ENCODE assay signal across 28 mouse cellular contexts in genomic region chr4:59123557-59123956, GRCm38 (mm10). TPM values are rescaled to one million over a fixed set of nuclear protein-coding genes. Genes with fewer than 3 reads are reported as not detected.
DNase-seq lines count a peak whose midpoint lies in the region; ATAC-seq and TF ChIP-seq lines count a peak whose summit lies in the region.
"Had no signal": no experiment of that assay in that cellular context is flagged by ENCODE, and none has a peak within 500 bp of the region (broad histone marks: within the 10 kb centered on the region; RNA-seq: fewer than 3 reads in every experiment).

No protein-coding gene starts in this region.

- peak; percentile 5 for DNase-seq in CD4-positive, CD25-positive, alpha-beta regulatory T cell, adult 2 months (ENCODE audit: low read depth, low spot score)
- no peak for DNase-seq in kidney, postnatal 0 days (ENCODE audit: low spot score)
- peak; percentile 21 for DNase-seq in 3T3-L1 (ENCODE audit: low read depth, low spot score)
- DNase-seq in brain, adult 2 months (ENCODE audit: low read depth, low spot score) = peak; percentile 2
- no peak for DNase-seq in retina, postnatal 1 day
- DNase-seq: adrenal gland, postnatal 36 days; cerebellum, adult 11-12 months; cerebellum, postnatal 10 days; gastrocnemius, postnatal 25 days; lung, embryonic 14.5 days; lung, postnatal 4 days; midbrain, embryonic 14.5 days; thymus, postnatal 36 days had no signal

- H3K36me3 ChIP-seq in kidney, postnatal 0 days (ENCODE audit: insufficient read depth, low read length) = no peaks in the 10 kb centered on the region
- no peaks in the 10 kb centered on the region for H3K36me3 ChIP-seq in kidney, embryonic 15.5 days
- H3K36me3 ChIP-seq: embryonic facial prominence, embryonic 10.5 days; forebrain, embryonic 15.5 days; heart, embryonic 10.5 days; hindbrain, embryonic 10.5 days; neural tube, embryonic 12.5 days had no signal

- TF ChIP-seq CTCF in kidney, postnatal 0 days (IDR thresholded peaks at IDR 0.05; ENCODE audit: low read depth) = 0 out of 2 replicates have a peak, but pooled peaks have one; percentile 13

- no peaks in the 10 kb centered on the region for H3K9me3 ChIP-seq in kidney, postnatal 0 days (replicated peaks; ENCODE audit: low read length)
- no peaks in the 10 kb centered on the region for H3K9me3 ChIP-seq in kidney, embryonic 15.5 days (replicated peaks)
- H3K9me3 ChIP-seq: embryonic facial prominence, embryonic 10.5 days; forebrain, embryonic 15.5 days; heart, embryonic 10.5 days; hindbrain, embryonic 10.5 days; neural tube, embryonic 12.5 days had no signal

- H3K4me3 ChIP-seq in kidney, postnatal 0 days (replicated peaks; ENCODE audit: low read depth, low read length) = no peak overlapping the region
- no peak overlapping the region for H3K4me3 ChIP-seq in kidney, embryonic 15.5 days (replicated peaks)
- H3K4me3 ChIP-seq: embryonic facial prominence, embryonic 10.5 days; forebrain, embryonic 15.5 days; heart, embryonic 10.5 days; hindbrain, embryonic 10.5 days; neural tube, embryonic 12.5 days had no signal

- no peaks in the 10 kb centered on the region for H3K27me3 ChIP-seq in kidney, postnatal 0 days (ENCODE audit: insufficient read depth, low read length)
- H3K27me3 ChIP-seq in kidney, embryonic 15.5 days = no peaks in the 10 kb centered on the region
- H3K27me3 ChIP-seq: forebrain, embryonic 15.5 days; neural tube, embryonic 12.5 days had no signal

- H3K4me1 ChIP-seq in kidney, postnatal 0 days (replicated peaks; ENCODE audit: insufficient read depth, low read length) = no peaks in the 10 kb centered on the region
- no peaks in the 10 kb centered on the region for H3K4me1 ChIP-seq in kidney, embryonic 15.5 days
- H3K4me1 ChIP-seq: embryonic facial prominence, embryonic 10.5 days; forebrain, embryonic 15.5 days; heart, embryonic 10.5 days; hindbrain, embryonic 10.5 days; neural tube, embryonic 12.5 days had no signal

- H3K9ac ChIP-seq in kidney, postnatal 0 days (ENCODE audit: low read depth, low read length) = no peak overlapping the region
- H3K9ac ChIP-seq in kidney, embryonic 15.5 days = no peak overlapping the region
- H3K9ac ChIP-seq: forebrain, embryonic 15.5 days; lung, embryonic 14.5 days; neural tube, embryonic 12.5 days had no signal

- no peak overlapping the region for H3K27ac ChIP-seq in kidney, postnatal 0 days
- H3K27ac ChIP-seq in kidney, embryonic 15.5 days = no peak overlapping the region
- H3K27ac ChIP-seq: embryonic facial prominence, embryonic 10.5 days; forebrain, embryonic 15.5 days; heart, embryonic 10.5 days; hindbrain, embryonic 10.5 days; neural tube, embryonic 12.5 days had no signal

- H3K4me2 ChIP-seq in kidney, postnatal 0 days (ENCODE audit: low read length) = no peak overlapping the region
- H3K4me2 ChIP-seq in kidney, embryonic 15.5 days = no peak overlapping the region
- H3K4me2 ChIP-seq: forebrain, embryonic 15.5 days; lung, embryonic 14.5 days; neural tube, embryonic 12.5 days had no signal

- no peak for ATAC-seq in CD4-positive, CD25-positive, alpha-beta regulatory T cell, adult 4 months
- ATAC-seq in kidney, postnatal 0 days (replicated peaks; ENCODE audit: low FRiP score, low read depth) = no peak
- ATAC-seq in kidney, embryonic 15.5 days (replicated peaks; ENCODE audit: low FRiP score) = no peak
- ATAC-seq: forebrain, embryonic 15.5 days; hindbrain, embryonic 16.5 days; intestine, embryonic 16.5 days had no signal

RNA-seq across cellular contexts. Expression of gene AI481877, which starts 15.2 kb away (rescaled TPM):
- not detected for polyA plus RNA-seq in CD4-positive, CD25-positive, alpha-beta regulatory T cell, adult 4 months (2017; shearing (Covaris generic))
- not detected in 2 replicates for polyA plus RNA-seq in kidney, postnatal 0 days (2015; fragmentation: Nextera tagmentation; extraction: Ambion mirVana)
- not detected in 2 replicates for polyA plus RNA-seq in kidney, embryonic 15.5 days (2015; fragmentation: Nextera tagmentation; extraction: Ambion mirVana)
- polyA plus RNA-seq: cortical plate, adult 2 months; embryonic facial prominence, embryonic 10.5 days; forebrain, embryonic 15.5 days; heart, embryonic 10.5 days; heart, embryonic 16.5 days; hindbrain, embryonic 10.5 days; intestine, embryonic 16.5 days; kidney, embryonic 16.5 days; limb, embryonic 11.5 days; liver, adult 2 months; lung, embryonic 14.5 days; midbrain, embryonic 14.5 days; neural tube, embryonic 12.5 days; spleen, adult 2 months had no signal

Comparison
In these comparisons a context has a peak if more than half of its experiments do, and no peak if none do; other contexts are left out.
1. DNase-seq: peak in CD4-positive, CD25-positive, alpha-beta regulatory T cell, adult 2 months (single experiment), 3T3-L1 (single experiment) and brain, adult 2 months (single experiment); none in kidney, postnatal 0 days (single experiment) and retina, postnatal 1 day (single experiment).